18 mouse cellular contexts compared by ENCODE assay signal in the genomic region with DNA sequence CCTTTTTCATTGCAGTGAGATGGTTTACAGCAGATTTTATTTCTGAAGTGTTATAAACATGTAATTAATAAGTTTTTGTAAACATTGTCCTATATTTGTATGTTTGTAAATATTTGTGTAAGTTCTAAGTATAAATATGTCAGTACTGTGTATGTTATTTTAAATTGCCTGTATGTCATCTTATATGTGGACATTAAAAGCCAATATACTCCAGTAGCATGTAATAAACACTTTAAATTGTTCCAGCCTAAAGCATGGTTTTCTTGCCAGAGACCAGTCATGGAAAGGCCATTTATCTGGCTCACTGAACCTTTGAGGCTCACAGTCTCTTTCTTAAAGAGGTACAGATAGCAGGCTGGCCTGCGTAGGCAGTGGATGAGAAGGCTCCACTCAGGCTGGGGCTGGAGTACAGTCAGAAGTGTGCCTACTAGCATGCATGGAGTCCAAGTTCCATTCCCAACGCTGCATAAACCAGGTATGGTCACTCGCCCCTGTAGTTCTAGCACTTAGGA.
"Had no signal": no experiment of that assay in that cellular context is flagged by ENCODE, and none has a peak within 500 bp of the region (broad histone marks: within the 10 kb centered on the region; RNA-seq: fewer than 3 reads in every experiment).

No protein-coding gene starts in this region.

- H3K4me2 ChIP-seq: midbrain, embryonic 12.5 days; neural tube, embryonic 13.5 days; neural tube, embryonic 15.5 days had no signal

- H3K4me1 ChIP-seq: midbrain, embryonic 12.5 days; neural tube, embryonic 13.5 days; neural tube, embryonic 15.5 days had no signal

- H3K27ac ChIP-seq: liver, embryonic 14.5 days; midbrain, embryonic 10.5 days; midbrain, embryonic 12.5 days; neural tube, embryonic 13.5 days; neural tube, embryonic 15.5 days had no signal

- H3K9ac ChIP-seq: liver, embryonic 14.5 days; midbrain, embryonic 12.5 days; neural tube, embryonic 13.5 days; neural tube, embryonic 15.5 days had no signal

- DNase-seq: lung, adult 18-20 months; lung, postnatal 4 days; midbrain, embryonic 14.5 days; retina, postnatal 1 day; right cerebral cortex, adult 18-20 months; right cerebral cortex, postnatal 25 days; right cerebral cortex, postnatal 4 days; spleen, adult 18-20 months; thymus, adult 18-20 months; thymus, postnatal 14 days; thymus, postnatal 36 days had no signal

- H3K4me3 ChIP-seq: midbrain, embryonic 10.5 days; midbrain, embryonic 12.5 days; myocyte; neural tube, embryonic 13.5 days; neural tube, embryonic 15.5 days had no signal

- ATAC-seq: midbrain, embryonic 16.5 days had no signal

- H3K9me3 ChIP-seq: midbrain, embryonic 10.5 days; midbrain, embryonic 12.5 days; neural tube, embryonic 13.5 days; neural tube, embryonic 15.5 days had no signal

- H3K27me3 ChIP-seq: midbrain, embryonic 12.5 days; neural tube, embryonic 13.5 days; neural tube, embryonic 15.5 days had no signal
